Mouse (Mus musculus) ovary, adult 2 months (tissue): ENCODE results near the gene Nalcn. TPM values are rescaled to one million over a fixed set of nuclear protein-coding genes. Genes with fewer than 3 reads are reported as not detected.

Source experiments
- polyA plus RNA-seq: library from polyadenylated mRNA; depleted of rRNA; stranded (reverse); fragments of >200 nt; gene quantifications from 2 replicates; pipeline ENCODE4 v1.2.3, GENCODE M21; 2012; rRNA removed

The Nalcn gene
- 0.53 and 2.1 TPM in 2 replicates for polyA plus RNA-seq

DNA sequence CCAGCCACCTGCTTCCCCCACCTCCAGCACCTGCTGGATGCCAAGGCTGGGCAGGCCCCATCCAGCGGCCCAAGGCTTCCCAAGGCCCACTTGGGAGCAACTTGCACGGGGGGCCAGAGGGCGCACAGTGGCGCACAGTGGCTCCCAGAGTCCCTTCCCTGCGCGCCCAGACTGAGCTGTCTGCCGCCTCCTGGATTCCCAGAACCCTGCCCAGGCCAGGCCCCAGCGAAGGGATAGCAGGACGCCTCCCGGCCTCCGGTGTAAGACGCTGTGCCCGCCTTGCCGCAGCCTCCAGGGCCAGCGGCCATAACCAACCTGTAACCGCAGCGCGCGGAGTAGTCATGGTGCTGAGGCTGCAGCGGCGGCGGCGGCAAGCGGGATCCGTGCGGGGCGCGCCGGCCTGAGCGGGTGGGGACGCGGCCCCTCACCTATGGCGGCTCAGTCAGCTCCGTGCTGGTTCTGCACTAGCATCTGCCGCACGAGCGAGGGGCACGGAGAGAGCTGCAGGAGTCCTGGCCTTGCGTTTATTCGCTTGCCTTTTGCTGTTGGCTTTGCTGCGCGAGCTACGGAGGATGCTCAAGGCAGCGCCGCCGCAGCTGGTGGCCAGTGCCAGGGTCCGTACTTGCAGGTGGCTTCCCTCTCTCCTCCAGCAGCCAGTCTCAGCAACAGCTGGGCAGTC, at the start of gene Nalcn:
Gene Nalcn, minus strand, starts transcription at position 644 of the 679 bp plus-strand sequence.

DNA sequence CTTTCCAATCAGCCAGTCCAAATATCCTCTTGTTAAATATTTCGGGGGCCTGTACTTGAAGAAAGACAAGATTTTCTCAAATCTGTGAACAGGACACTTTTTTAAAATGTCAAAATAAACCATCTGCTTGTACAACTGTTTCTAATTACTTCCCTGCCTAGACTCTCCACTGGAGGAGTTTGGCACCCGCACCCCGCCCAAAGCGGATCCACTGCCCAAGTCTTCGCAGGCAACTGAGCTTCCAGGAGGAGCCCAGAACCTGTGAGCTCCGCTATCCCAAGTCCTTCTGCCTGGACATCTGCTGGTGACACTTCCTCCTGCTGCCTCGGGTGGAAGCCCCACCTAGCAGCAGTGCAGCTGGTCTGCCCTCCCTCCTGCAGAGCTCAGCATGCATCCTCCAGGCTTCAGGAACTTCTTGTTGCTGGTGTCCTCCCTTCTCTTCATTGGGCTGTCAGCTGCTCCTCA, 33.0 kb upstream of the Nalcn start, which contains the start of gene Itgbl1:
Gene Itgbl1, plus strand, starts transcription at position 51 of the 465 bp plus-strand sequence.

Other genes with a start within 250 kb of the Nalcn start
- 2.5 and 3.9 TPM in 2 replicates for gene Itgbl1, start 32.8 kb upstream of the Nalcn start, polyA plus RNA-seq